Mouse (Mus musculus): ENCODE data around the gene Evi2a. TPM values are rescaled to one million over a fixed set of nuclear protein-coding genes. Genes with fewer than 3 reads are reported as not detected.

Evi2a gene
- polyA plus RNA-seq, 1 experiment from 2014 or later, result 3.0 TPM

DNA sequence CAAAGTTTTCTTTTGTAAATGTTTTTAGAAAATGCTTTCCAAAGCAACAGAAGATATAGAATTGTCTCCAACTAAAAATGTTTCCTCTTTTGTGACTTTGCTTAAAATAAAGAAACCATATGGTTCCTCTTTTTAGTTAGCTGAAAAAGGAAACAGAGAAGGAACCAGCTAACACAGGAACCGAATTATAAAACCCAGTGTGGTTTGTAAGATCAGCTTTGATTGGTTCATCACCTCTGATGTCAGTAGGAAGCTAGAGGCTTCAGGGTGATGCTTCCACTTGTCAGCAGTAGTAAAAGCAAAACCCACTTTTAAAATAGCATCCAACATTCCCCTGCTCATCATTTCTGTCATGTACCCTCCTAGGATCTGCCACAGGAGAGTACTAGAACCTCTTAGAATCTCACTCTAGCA is 10.5 kb downstream of the Evi2a start:
- H3K9ac ChIP-seq (ENCODE audit: low read length), result no peak overlapping the region
- peak; percentile 56 for DNase-seq (ENCODE audit: low spot score, missing footprints)
- no peaks in the 10 kb centered on the region for H3K27me3 ChIP-seq (ENCODE audit: control insufficient read depth, insufficient read depth, low read length)
- no peaks in the 10 kb centered on the region for H3K36me3 ChIP-seq (ENCODE audit: control insufficient read depth, insufficient read depth, low read length)
- no peak for ATAC-seq (ENCODE audit: low FRiP score)
- no peaks in the 10 kb centered on the region for H3K4me1 ChIP-seq (ENCODE audit: control insufficient read depth, insufficient read depth, low read length)
- H3K4me2 ChIP-seq, result no peak overlapping the region
- no peak overlapping the region for H3K4me3 ChIP-seq (ENCODE audit: low read depth, low read length)
- H3K27ac ChIP-seq (ENCODE audit: low read depth, low read length), result no peak overlapping the region
- no peaks in the 10 kb centered on the region for H3K9me3 ChIP-seq (ENCODE audit: control insufficient read depth, low read length)
- 85% methylated on average over 1 of the region's 1 CpGs for WGBS

DNA sequence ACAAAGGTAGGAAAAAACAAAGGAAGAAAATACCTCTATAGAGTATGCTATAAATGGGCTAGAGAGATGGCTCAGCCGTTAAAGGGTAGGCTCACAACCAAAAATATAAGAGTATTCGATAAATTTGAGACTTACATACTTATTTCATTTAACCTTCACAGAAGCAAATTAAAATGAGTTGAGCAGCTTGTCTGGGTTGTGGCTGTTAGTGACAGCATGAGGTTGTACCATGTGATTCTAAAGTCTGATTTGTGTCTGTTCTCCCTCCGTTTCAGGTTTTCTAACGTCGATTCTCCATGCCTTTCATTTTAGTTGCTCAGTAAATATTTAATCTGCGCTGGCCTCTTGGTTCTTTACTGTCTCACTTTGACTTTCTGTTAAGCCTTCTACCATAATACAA is 11.1 kb downstream of the Evi2a start:
- Histone ChIP-seq H3K36me3 (ENCODE audit: control insufficient read depth, insufficient read depth, low read length) (no peaks in the 10 kb centered on the region), H3K27me3 (ENCODE audit: control insufficient read depth, insufficient read depth, low read length) (no peaks in the 10 kb centered on the region), H3K4me3 (ENCODE audit: low read depth, low read length) (no peak overlapping the region), H3K9me3 (ENCODE audit: control insufficient read depth, low read length) (no peaks in the 10 kb centered on the region), H3K9ac (ENCODE audit: low read length) (no peak overlapping the region), H3K4me1 (ENCODE audit: control insufficient read depth, insufficient read depth, low read length) (no peaks in the 10 kb centered on the region), H3K27ac (ENCODE audit: low read depth, low read length) (no peak overlapping the region), H3K4me2 (no peak overlapping the region)
- ATAC-seq (ENCODE audit: low FRiP score), result no peak
- DNase-seq (ENCODE audit: low spot score, missing footprints), result peak; percentile 59
- WGBS, result 90% methylated on average over 6 of the region's 6 CpGs

DNA sequence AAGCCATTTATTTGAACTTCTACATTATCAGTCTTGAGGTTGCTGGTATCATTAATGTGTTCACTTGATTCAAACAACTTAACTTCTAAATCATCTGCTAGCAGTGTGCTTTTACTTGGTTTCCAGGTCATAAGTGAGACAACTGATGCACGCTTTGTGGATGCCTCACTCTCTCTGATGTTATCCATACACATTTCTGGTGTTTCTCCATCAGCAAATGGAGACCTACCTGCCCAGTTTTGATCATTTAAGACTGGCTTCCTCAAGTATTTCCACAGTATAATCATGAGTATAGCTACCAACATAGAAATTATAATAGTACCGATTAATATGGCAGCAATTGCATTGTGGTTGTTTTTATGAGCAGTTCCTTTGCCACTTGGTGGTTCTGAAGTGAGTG is 14.6 kb downstream of the Evi2a start:
- ATAC-seq (ENCODE audit: low FRiP score), result no peak
- Histone ChIP-seq H3K36me3 (ENCODE audit: control insufficient read depth, insufficient read depth, low read length) (no peaks in the 10 kb centered on the region), H3K27ac (ENCODE audit: low read depth, low read length) (no peak overlapping the region), H3K4me3 (ENCODE audit: low read depth, low read length) (no peak overlapping the region), H3K27me3 (ENCODE audit: control insufficient read depth, insufficient read depth, low read length) (no peaks in the 10 kb centered on the region), H3K4me2 (no peak overlapping the region), H3K9ac (ENCODE audit: low read length) (no peak overlapping the region), H3K9me3 (ENCODE audit: control insufficient read depth, low read length) (no peaks in the 10 kb centered on the region), H3K4me1 (ENCODE audit: control insufficient read depth, insufficient read depth, low read length) (no peaks in the 10 kb centered on the region)
- DNase-seq (ENCODE audit: low spot score, missing footprints), result peak; percentile 61
- 93% methylated on average over 2 of the region's 2 CpGs for WGBS

DNA sequence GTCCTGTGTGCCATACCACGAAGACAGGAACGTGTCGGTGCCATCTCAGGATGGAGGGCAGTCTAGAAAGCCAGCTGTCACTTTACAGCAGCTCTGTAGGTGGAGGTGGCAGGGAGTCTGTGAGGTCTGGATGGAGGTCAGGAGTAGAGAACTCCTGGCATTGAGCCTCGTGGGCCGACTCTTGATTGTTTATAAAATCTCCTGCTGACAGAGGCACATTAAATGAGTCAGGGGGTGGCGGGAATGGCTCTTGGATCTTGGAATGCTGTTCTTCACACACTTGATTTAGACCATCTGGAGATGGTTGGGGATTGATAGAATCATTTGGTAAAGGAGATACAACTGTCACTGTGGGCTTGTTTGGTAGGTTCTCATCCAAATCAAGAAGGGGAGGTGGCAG is 15.1 kb downstream of the Evi2a start:
- ATAC-seq (ENCODE audit: low FRiP score) (no peak), DNase-seq (ENCODE audit: low spot score, missing footprints) (peak; percentile 19)
- H3K4me1 ChIP-seq (ENCODE audit: control insufficient read depth, insufficient read depth, low read length), result no peaks in the 10 kb centered on the region
- no peaks in the 10 kb centered on the region for H3K9me3 ChIP-seq (ENCODE audit: control insufficient read depth, low read length)
- 80% methylated on average over 6 of the region's 6 CpGs for WGBS
- no peak overlapping the region for H3K9ac ChIP-seq (ENCODE audit: low read length)
- H3K4me2 ChIP-seq, result no peak overlapping the region
- no peaks in the 10 kb centered on the region for H3K27me3 ChIP-seq (ENCODE audit: control insufficient read depth, insufficient read depth, low read length)
- no peak overlapping the region for H3K4me3 ChIP-seq (ENCODE audit: low read depth, low read length)
- no peak overlapping the region for H3K27ac ChIP-seq (ENCODE audit: low read depth, low read length)
- H3K36me3 ChIP-seq (ENCODE audit: control insufficient read depth, insufficient read depth, low read length), result no peaks in the 10 kb centered on the region

DNA sequence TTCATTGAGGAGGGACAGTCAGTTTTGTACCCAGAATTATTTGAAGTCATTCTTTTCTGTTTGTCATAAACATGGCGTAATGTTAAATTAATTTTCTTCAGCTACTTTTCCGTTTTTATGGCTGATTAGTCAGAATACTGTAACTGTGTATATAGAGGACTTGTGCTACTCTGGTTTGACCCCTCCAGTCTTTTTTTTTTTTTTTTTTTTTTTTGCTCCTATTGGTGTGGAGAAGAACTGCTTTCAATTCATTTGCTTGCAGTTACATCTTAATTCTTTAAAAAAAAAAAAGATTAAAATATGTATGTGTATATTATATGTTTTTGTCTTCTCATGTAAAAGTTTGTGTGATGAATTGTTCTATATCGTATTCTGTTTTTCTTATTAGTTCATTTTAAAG is 18.4 kb downstream of the Evi2a start:
- Histone ChIP-seq H3K4me2 (no peak overlapping the region), H3K9me3 (ENCODE audit: control insufficient read depth, low read length) (no peaks in the 10 kb centered on the region), H3K27me3 (ENCODE audit: control insufficient read depth, insufficient read depth, low read length) (no peaks in the 10 kb centered on the region), H3K4me1 (ENCODE audit: control insufficient read depth, insufficient read depth, low read length) (no peaks in the 10 kb centered on the region), H3K4me3 (ENCODE audit: low read depth, low read length) (no peak overlapping the region), H3K27ac (ENCODE audit: low read depth, low read length) (no peak overlapping the region), H3K36me3 (ENCODE audit: control insufficient read depth, insufficient read depth, low read length) (no peaks in the 10 kb centered on the region), H3K9ac (ENCODE audit: low read length) (no peak overlapping the region)
- 88% methylated on average over 3 of the region's 3 CpGs for WGBS
- no peak for ATAC-seq (ENCODE audit: low FRiP score)
- DNase-seq (ENCODE audit: low spot score, missing footprints), result no peak

DNA sequence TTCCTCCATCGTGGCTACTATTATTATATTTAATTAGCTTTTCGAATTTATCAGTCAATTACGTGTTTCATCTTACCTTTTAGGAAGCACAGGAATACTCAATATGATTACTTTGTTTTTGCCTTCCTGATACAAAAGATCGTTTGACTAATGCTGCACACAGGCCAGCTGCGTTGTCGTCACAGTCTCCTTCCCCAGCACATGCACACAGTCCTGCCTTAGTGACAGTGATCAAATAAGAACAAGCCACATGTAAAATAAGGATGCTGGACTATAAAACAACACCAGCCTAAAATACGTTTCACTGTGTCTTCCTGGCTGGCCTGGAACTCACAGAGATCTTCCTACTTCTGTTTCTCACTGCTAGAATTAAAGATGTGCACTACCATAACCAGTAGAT is 25.9 kb downstream of the Evi2a start:
- no peaks in the 10 kb centered on the region for H3K36me3 ChIP-seq (ENCODE audit: control insufficient read depth, insufficient read depth, low read length)
- WGBS, result 86% methylated on average over 7 of the region's 7 CpGs
- no peak for ATAC-seq (ENCODE audit: low FRiP score)
- no peak overlapping the region for H3K9ac ChIP-seq (ENCODE audit: low read length)
- no peak overlapping the region for H3K4me3 ChIP-seq (ENCODE audit: low read depth, low read length)
- peak; percentile 75 for DNase-seq (ENCODE audit: low spot score, missing footprints)
- H3K4me1 ChIP-seq (ENCODE audit: control insufficient read depth, insufficient read depth, low read length), result peaks cover 7% of the 10 kb centered on the region
- no peaks in the 10 kb centered on the region for H3K9me3 ChIP-seq (ENCODE audit: control insufficient read depth, low read length)
- H3K4me2 ChIP-seq, result no peak overlapping the region
- no peaks in the 10 kb centered on the region for H3K27me3 ChIP-seq (ENCODE audit: control insufficient read depth, insufficient read depth, low read length)
- no peak overlapping the region for H3K27ac ChIP-seq (ENCODE audit: low read depth, low read length)

DNA sequence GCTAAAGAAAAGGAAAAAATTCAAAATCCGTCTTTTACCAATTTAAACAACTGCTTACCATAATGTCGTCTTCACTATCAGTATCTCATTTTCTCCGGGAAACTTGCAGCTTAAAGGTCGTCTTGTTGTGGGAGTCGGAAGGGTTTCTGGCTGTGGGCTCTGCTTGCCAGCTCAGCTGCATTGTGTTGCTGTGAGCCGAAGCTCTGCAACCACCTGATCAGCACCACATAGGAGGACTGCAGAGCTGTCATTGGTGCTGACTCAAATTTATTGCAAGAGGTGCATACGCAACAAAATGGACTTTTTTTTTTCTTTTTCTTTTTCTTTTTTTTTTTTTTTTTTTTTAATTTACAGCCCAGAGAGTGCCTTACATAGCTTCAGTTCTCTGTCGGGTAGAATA is 26.6 kb downstream of the Evi2a start, which contains the start of gene Omg:
Gene Omg (minus strand): TSS at position 240 of the 400 bp plus-strand sequence.
- Histone ChIP-seq H3K4me1 (ENCODE audit: control insufficient read depth, insufficient read depth, low read length) (peaks cover 7% of the 10 kb centered on the region), H3K9ac (ENCODE audit: low read length) (no peak within 1 kb of the TSS), H3K27ac (ENCODE audit: low read depth, low read length) (no peak within 1 kb of the TSS), H3K36me3 (ENCODE audit: control insufficient read depth, insufficient read depth, low read length) (no peaks in the 10 kb centered on the region), H3K9me3 (ENCODE audit: control insufficient read depth, low read length) (no peaks in the 10 kb centered on the region), H3K4me2 (no peak within 1 kb of the TSS), H3K27me3 (ENCODE audit: control insufficient read depth, insufficient read depth, low read length) (no peaks in the 10 kb centered on the region), H3K4me3 (ENCODE audit: low read depth, low read length) (no peak within 1 kb of the TSS)
- WGBS, result 36% methylated on average over 8 of the region's 8 CpGs
- DNase-seq (ENCODE audit: low spot score, missing footprints) (peak; percentile 79), ATAC-seq (ENCODE audit: low FRiP score) (no peak)

DNA sequence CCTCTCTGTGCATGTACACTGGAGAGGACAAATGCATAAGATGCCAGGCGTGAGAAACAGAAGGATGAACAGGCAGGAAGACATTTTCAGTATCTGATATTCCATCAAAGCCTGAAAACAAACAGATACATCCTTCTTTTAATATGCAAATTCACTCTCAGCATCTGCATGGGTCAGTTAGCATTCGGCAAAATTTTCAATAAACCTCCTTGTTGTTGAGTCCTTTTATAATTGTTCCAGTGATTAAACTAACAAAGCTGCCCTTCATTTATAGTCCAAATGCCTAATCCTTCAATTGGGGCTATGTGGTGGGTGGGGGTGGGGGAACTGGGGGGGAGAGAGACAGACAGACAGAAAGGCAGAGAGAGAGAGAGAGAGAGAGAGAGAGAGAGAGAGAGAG is 27.5 kb downstream of the Evi2a start:
- Histone ChIP-seq H3K27me3 (ENCODE audit: control insufficient read depth, insufficient read depth, low read length) (no peaks in the 10 kb centered on the region), H3K4me1 (ENCODE audit: control insufficient read depth, insufficient read depth, low read length) (peaks cover 7% of the 10 kb centered on the region), H3K4me2 (no peak overlapping the region), H3K4me3 (ENCODE audit: low read depth, low read length) (no peak overlapping the region), H3K36me3 (ENCODE audit: control insufficient read depth, insufficient read depth, low read length) (no peaks in the 10 kb centered on the region), H3K9ac (ENCODE audit: low read length) (no peak overlapping the region), H3K27ac (ENCODE audit: low read depth, low read length) (0 out of 2 replicates have a peak overlapping the region, but pooled peaks have one; percentile 26), H3K9me3 (ENCODE audit: control insufficient read depth, low read length) (no peaks in the 10 kb centered on the region)
- ATAC-seq (ENCODE audit: low FRiP score) (no peak), DNase-seq (ENCODE audit: low spot score, missing footprints) (no peak)
- 22% methylated on average over 2 of the region's 2 CpGs for WGBS

DNA sequence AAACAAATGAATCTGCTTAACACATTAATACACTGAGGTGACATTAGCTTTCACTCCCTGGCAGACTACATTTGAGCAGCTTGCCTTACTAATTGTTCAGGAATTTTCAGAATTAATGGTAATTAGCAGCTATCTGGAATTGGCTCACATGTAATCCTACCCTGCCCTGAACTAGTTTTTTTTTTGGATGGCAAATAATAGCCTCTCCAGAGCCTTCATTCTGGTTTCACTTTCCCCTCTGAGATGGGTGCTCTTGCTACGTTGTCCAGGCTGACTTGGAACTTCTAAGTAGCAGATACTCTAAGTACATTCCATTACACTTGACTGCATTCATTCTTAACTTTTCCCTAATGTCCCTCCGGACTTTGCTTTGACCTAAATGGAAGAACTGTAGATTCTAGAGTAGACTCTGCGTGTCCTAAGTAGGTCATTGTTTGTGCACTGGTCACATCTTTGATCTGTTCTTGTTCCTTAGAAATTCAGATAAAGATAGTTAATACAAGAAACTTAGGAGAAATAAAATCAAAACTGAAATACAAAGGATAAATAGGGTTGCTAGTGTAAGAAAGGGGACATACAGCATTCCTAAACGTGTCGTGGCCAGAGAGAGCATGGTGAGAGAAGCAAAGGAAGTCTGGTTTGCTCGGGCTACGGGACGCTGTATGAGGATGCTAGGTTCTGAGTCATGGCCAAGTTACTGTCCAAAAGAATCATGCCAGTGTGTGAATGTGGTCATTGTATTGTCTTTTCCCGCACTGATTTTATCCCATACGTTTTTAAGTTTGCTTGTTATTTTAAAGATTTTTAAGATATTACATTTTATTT is 35.2 kb downstream of the Evi2a start:
- 80% methylated on average over 10 of the region's 10 CpGs for WGBS
- H3K4me1 ChIP-seq (ENCODE audit: control insufficient read depth, insufficient read depth, low read length), result no peaks in the 10 kb centered on the region
- H3K4me3 ChIP-seq (ENCODE audit: low read depth, low read length), result no peak overlapping the region
- DNase-seq (ENCODE audit: low spot score, missing footprints) (no peak), ATAC-seq (ENCODE audit: low FRiP score) (no peak)
- no peaks in the 10 kb centered on the region for H3K36me3 ChIP-seq (ENCODE audit: control insufficient read depth, insufficient read depth, low read length)
- H3K4me2 ChIP-seq, result no peak overlapping the region
- no peak overlapping the region for H3K9ac ChIP-seq (ENCODE audit: low read length)
- no peaks in the 10 kb centered on the region for H3K27me3 ChIP-seq (ENCODE audit: control insufficient read depth, insufficient read depth, low read length)
- no peak overlapping the region for H3K27ac ChIP-seq (ENCODE audit: low read depth, low read length)
- H3K9me3 ChIP-seq (ENCODE audit: control insufficient read depth, low read length), result no peaks in the 10 kb centered on the region
